Mouse (Mus musculus): ENCODE measurements around the gene Cgrrf1.

DNA sequence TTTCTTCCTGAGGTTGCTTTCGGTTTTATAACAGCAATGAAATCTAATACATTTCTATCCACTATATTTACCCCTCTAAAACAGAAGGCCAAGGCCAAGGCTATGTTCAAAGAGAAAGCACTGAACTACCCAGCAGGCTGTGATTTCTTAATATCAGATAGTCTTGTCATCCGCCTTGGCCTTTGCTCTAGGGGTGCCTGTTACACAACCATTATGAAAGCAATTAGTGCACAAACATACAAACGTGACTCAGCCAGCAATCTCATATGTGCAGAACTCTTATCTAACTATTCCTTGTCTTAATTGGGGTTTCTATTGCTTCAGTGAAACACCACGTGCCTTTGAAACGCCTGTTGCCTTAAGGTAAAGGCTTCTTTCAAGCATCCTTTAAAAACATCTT lies 37.8 kb upstream of the Cgrrf1 start:
- TF ChIP-seq CTCF (IDR thresholded peaks at IDR 0.05; ENCODE audit: low read depth, low read length) (no peak), POLR2A (IDR thresholded peaks at IDR 0.05; ENCODE audit: extremely low read depth, insufficient read depth, low read length) (no peak)

All from liver, adult 2 months (tissue).